Mouse (Mus musculus): ENCODE results near the gene Ano1. TPM values are rescaled to one million over a fixed set of nuclear protein-coding genes. Genes with fewer than 3 reads are reported as not detected.

The Ano1 gene
- polyA plus RNA-seq, 1 experiment from 2014 or later: 7.2 TPM

- H3K4me2 ChIP-seq: no peak overlapping the region
- H3K4me1 ChIP-seq (replicated peaks): peaks cover 10% of the 10 kb centered on the region
- H3K27ac ChIP-seq (replicated peaks): no peak overlapping the region
- peaks cover 19% of the 10 kb centered on the region for H3K27me3 ChIP-seq
- 79% methylated on average over 7 of the region's 7 CpGs for WGBS
- H3K9me3 ChIP-seq: no peaks in the 10 kb centered on the region
- H3K4me3 ChIP-seq: no peak overlapping the region
- H3K9ac ChIP-seq: no peak overlapping the region
- no peaks in the 10 kb centered on the region for H3K36me3 ChIP-seq
- no peak for ATAC-seq (ENCODE audit: low FRiP score, low read depth)
Observed at GRCm38 (mm10) chr7:144740643-144741042, 11.1 kb downstream of the Ano1 start.

- Histone ChIP-seq H3K4me3 (no peak overlapping the region), H3K4me2 (no peak overlapping the region), H3K36me3 (no peaks in the 10 kb centered on the region), H3K27ac (replicated peaks) (no peak overlapping the region), H3K9ac (no peak overlapping the region), H3K4me1 (replicated peaks) (peaks cover 10% of the 10 kb centered on the region), H3K27me3 (peaks cover 19% of the 10 kb centered on the region), H3K9me3 (no peaks in the 10 kb centered on the region)
- no peak for ATAC-seq (ENCODE audit: low FRiP score, low read depth)
- 70% methylated on average over 3 of the region's 3 CpGs for WGBS
Observed at GRCm38 (mm10) chr7:144739810-144740209, 12.0 kb downstream of the Ano1 start.

- Histone ChIP-seq H3K36me3 (no peaks in the 10 kb centered on the region), H3K9me3 (no peaks in the 10 kb centered on the region), H3K27me3 (peaks cover 19% of the 10 kb centered on the region), H3K4me1 (replicated peaks) (peaks cover 10% of the 10 kb centered on the region), H3K27ac (replicated peaks) (no peak overlapping the region), H3K9ac (peak overlapping the region; percentile 9; the same call in 1 of the 2 replicates), H3K4me2 (peak overlapping the region; percentile 91), H3K4me3 (peak overlapping the region; percentile 43)
- WGBS: 1% methylated on average over 33 of the region's 33 CpGs
- no peak for ATAC-seq (ENCODE audit: low FRiP score, low read depth)
Observed at GRCm38 (mm10) chr7:144738357-144738798, 13.4 kb downstream of the Ano1 start.

- Histone ChIP-seq H3K4me1 (replicated peaks) (no peaks in the 10 kb centered on the region), H3K27me3 (peaks cover under 1% of the 10 kb centered on the region; the same call in 1 of the 2 replicates), H3K27ac (replicated peaks) (no peak overlapping the region), H3K36me3 (no peaks in the 10 kb centered on the region), H3K9ac (no peak overlapping the region), H3K4me3 (no peak overlapping the region), H3K9me3 (no peaks in the 10 kb centered on the region), H3K4me2 (no peak overlapping the region)
- no peak for ATAC-seq (ENCODE audit: low FRiP score, low read depth)
- 32% methylated on average over 4 of the region's 4 CpGs for WGBS
Observed at GRCm38 (mm10) chr7:144731897-144732291, 19.9 kb downstream of the Ano1 start.

GRCm38 (mm10) chr7:144731182-144731896 lies 20.4 kb downstream of the Ano1 start:
- 65% methylated on average over 9 of the region's 9 CpGs for WGBS
- Histone ChIP-seq H3K9ac (no peak overlapping the region), H3K9me3 (no peaks in the 10 kb centered on the region), H3K27me3 (no peaks in the 10 kb centered on the region), H3K4me1 (replicated peaks) (no peaks in the 10 kb centered on the region), H3K36me3 (no peaks in the 10 kb centered on the region), H3K27ac (replicated peaks) (no peak overlapping the region), H3K4me2 (no peak overlapping the region), H3K4me3 (no peak overlapping the region)
- ATAC-seq (ENCODE audit: low FRiP score, low read depth): no peak

GRCm38 (mm10) chr7:144724283-144724682 lies 27.5 kb downstream of the Ano1 start:
- no peak overlapping the region for H3K4me2 ChIP-seq
- H3K9me3 ChIP-seq: no peaks in the 10 kb centered on the region
- H3K27ac ChIP-seq (replicated peaks): no peak overlapping the region
- WGBS: 68% methylated on average over 1 of the region's 1 CpGs
- H3K9ac ChIP-seq: no peak overlapping the region
- no peaks in the 10 kb centered on the region for H3K4me1 ChIP-seq (replicated peaks)
- no peaks in the 10 kb centered on the region for H3K36me3 ChIP-seq
- no peak overlapping the region for H3K4me3 ChIP-seq
- ATAC-seq (ENCODE audit: low FRiP score, low read depth): no peak
- H3K27me3 ChIP-seq: no peaks in the 10 kb centered on the region

- H3K9ac ChIP-seq: no peak overlapping the region
- ATAC-seq (ENCODE audit: low FRiP score, low read depth): no peak
- H3K4me3 ChIP-seq: no peak overlapping the region
- H3K27ac ChIP-seq (replicated peaks): no peak overlapping the region
- 91% methylated on average over 4 of the region's 4 CpGs for WGBS
- H3K36me3 ChIP-seq: no peaks in the 10 kb centered on the region
- H3K4me2 ChIP-seq: no peak overlapping the region
- H3K9me3 ChIP-seq: no peaks in the 10 kb centered on the region
- H3K27me3 ChIP-seq: no peaks in the 10 kb centered on the region
- no peaks in the 10 kb centered on the region for H3K4me1 ChIP-seq (replicated peaks)
Observed at GRCm38 (mm10) chr7:144719956-144720355, 31.8 kb downstream of the Ano1 start.

- ATAC-seq (ENCODE audit: low FRiP score, low read depth): no peak
Observed at GRCm38 (mm10) chr7:144717736-144718135, 34.0 kb downstream of the Ano1 start.

GRCm38 (mm10) chr7:144697870-144698269 lies 53.9 kb downstream of the Ano1 start:
- no peak overlapping the region for H3K4me2 ChIP-seq
- peaks cover 9% of the 10 kb centered on the region; the same call in 1 of the 2 replicates for H3K9me3 ChIP-seq
- 85% methylated on average over 9 of the region's 9 CpGs for WGBS
- H3K36me3 ChIP-seq: no peaks in the 10 kb centered on the region
- H3K4me3 ChIP-seq: no peak overlapping the region
- H3K27me3 ChIP-seq: no peaks in the 10 kb centered on the region
- ATAC-seq (ENCODE audit: low FRiP score, low read depth): no peak
- no peaks in the 10 kb centered on the region for H3K4me1 ChIP-seq (replicated peaks)
- no peak overlapping the region for H3K9ac ChIP-seq
- H3K27ac ChIP-seq (replicated peaks): no peak overlapping the region

More at GRCm38 (mm10) chr7:144717736-144718135, 34.0 kb downstream of the Ano1 start:
- H3K36me3 ChIP-seq: no peaks in the 10 kb centered on the region
- H3K9me3 ChIP-seq: no peaks in the 10 kb centered on the region
- no peak overlapping the region for H3K4me2 ChIP-seq
- H3K27me3 ChIP-seq: no peaks in the 10 kb centered on the region
- no peak overlapping the region for H3K4me3 ChIP-seq
- no peak overlapping the region for H3K27ac ChIP-seq (replicated peaks)
- no peak overlapping the region for H3K9ac ChIP-seq
- H3K4me1 ChIP-seq (replicated peaks): no peaks in the 10 kb centered on the region
- 68% methylated on average over 5 of the region's 5 CpGs for WGBS

- Histone ChIP-seq H3K36me3 (no peaks in the 10 kb centered on the region), H3K9me3 (peaks cover 9% of the 10 kb centered on the region; the same call in 1 of the 2 replicates), H3K4me1 (replicated peaks) (no peaks in the 10 kb centered on the region), H3K27me3 (no peaks in the 10 kb centered on the region), H3K4me3 (no peak overlapping the region), H3K4me2 (no peak overlapping the region), H3K9ac (no peak overlapping the region), H3K27ac (replicated peaks) (no peak overlapping the region)
- WGBS: 76% methylated on average over 7 of the region's 7 CpGs
- ATAC-seq (ENCODE audit: low FRiP score, low read depth): no peak
Observed at GRCm38 (mm10) chr7:144696764-144697704, 54.7 kb downstream of the Ano1 start.

GRCm38 (mm10) chr7:144689855-144690254 lies 61.9 kb downstream of the Ano1 start:
- no peaks in the 10 kb centered on the region for H3K36me3 ChIP-seq
- H3K27ac ChIP-seq (replicated peaks): no peak overlapping the region
- no peak for ATAC-seq (ENCODE audit: low FRiP score, low read depth)
- H3K4me2 ChIP-seq: no peak overlapping the region
- H3K27me3 ChIP-seq: no peaks in the 10 kb centered on the region
- no peak overlapping the region for H3K4me3 ChIP-seq
- H3K4me1 ChIP-seq (replicated peaks): no peaks in the 10 kb centered on the region; the same call in 1 of the 2 replicates
- H3K9me3 ChIP-seq: no peaks in the 10 kb centered on the region
- WGBS: 70% methylated on average over 2 of the region's 2 CpGs
- H3K9ac ChIP-seq: no peak overlapping the region

- Histone ChIP-seq H3K27me3 (no peaks in the 10 kb centered on the region), H3K9ac (no peak overlapping the region), H3K4me2 (no peak overlapping the region), H3K27ac (replicated peaks) (no peak overlapping the region), H3K9me3 (no peaks in the 10 kb centered on the region), H3K4me3 (no peak overlapping the region), H3K36me3 (no peaks in the 10 kb centered on the region), H3K4me1 (replicated peaks) (peaks cover 3% of the 10 kb centered on the region; the same call in 1 of the 2 replicates)
- 55% methylated on average over 7 of the region's 7 CpGs for WGBS
- ATAC-seq (ENCODE audit: low FRiP score, low read depth): no peak
Observed at GRCm38 (mm10) chr7:144689136-144689535, 62.6 kb downstream of the Ano1 start.
